Mouse (Mus musculus) cerebellum, adult 9-11 months (tissue): ENCODE measurements around the gene Pcdh17.
A peak's percentile ranks its signal among the peaks of the same experiment; 100 is the strongest.

Source experiments
- DNase-seq: peaks from one replicate; pipeline ENCODE4 v3.0.0; 2022

Gene Pcdh17

GRCm38 (mm10) chr14:84443288-84443686 is at the start of gene Pcdh17:
Pcdh17 (plus strand) TSS chr14:84443563.
- DNase-seq, result peak; percentile 84

DNA sequence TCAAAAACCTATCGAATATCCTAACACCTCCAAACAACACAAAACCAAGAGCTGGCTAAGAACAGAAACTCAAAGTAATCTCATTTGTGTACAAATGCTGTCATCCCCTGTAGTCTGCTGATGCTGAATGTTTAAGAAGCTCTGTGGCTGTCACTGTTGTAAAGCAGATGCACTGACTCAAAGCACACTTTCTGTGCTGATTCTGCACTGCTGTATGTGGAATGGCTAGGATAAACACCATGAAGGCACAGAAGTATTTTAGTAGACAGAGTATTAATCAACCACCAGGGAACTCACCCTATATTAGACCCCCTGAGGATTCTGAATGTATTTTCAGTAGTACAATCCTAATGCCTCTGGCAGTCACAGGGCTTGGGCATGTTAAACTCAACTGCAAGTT is 46.2 kb upstream of the Pcdh17 start:
- no peak for DNase-seq

GRCm38 (mm10) chr14:84424736-84425135 is 18.6 kb upstream of the Pcdh17 start:
- no peak for DNase-seq

DNA sequence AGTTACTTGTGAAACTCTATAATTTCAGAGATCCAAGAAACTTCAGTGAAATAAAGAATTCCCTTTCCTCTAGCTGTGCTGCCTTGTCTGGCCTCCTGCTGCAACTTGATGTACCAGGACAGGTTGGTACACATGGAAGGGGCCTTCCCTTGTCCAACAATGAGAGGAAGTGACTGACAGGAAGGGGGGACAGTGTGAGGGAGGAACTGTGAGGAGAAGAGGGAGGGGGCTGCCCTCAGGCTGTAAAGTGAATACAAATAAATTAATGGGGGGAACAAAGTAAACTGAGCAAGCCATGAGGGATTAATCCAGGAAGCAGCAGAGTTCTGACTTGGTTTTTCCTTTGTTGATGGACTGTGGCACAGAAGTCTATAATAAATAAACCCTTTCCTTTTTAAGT is 16.7 kb upstream of the Pcdh17 start:
- DNase-seq, result no peak

DNA sequence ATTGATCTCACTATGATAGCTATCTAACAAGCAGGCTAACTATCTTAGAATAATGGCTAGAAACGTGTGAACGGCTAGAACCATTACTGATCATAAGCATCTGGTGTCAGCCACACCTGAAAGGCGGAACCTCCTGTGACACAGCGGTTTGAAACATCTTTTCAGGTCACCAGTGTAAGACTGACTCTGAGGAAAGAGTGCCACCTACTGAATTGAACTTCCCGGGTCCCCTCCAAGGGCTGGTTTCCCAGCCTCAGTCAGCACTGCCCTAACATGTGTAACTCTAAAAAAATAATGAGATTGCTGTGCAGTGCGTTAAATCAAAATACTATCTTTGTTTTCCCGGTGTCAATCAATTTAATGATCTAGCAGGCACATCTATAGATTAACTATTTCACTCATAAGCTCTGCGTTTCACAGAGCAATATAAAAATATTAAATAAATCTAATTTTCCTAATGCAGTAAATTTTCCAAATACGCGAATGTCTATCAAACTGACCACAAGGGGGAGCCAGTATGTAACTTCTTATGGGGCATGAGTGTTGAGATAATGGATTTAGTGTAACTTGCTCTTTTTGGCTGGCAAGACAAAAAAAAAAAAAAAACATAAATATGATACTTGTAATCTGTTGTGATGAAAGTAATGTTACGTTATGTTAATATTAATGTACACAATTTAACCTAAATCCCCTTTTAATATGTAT is 5.1 kb upstream of the Pcdh17 start:
- peak; percentile 1 for DNase-seq

DNA sequence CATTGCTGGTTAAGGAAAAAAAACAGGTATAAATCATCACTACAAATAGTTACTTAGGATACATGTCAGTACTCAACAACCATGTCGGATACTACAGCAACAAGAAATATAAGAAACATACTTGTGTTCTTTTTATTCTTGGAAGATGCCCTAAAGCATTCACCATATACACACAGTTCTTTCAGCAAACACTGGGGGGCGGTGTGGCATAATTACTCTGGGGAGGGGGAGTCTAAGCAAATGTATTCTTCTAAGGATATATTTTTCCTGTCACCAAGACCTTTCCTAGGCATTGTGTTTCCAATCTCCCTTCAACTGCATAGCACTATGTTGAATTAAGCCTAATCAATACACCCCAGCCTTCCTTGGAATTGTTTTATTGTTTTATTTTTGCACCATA is 2.5 kb upstream of the Pcdh17 start:
- no peak for DNase-seq

DNA sequence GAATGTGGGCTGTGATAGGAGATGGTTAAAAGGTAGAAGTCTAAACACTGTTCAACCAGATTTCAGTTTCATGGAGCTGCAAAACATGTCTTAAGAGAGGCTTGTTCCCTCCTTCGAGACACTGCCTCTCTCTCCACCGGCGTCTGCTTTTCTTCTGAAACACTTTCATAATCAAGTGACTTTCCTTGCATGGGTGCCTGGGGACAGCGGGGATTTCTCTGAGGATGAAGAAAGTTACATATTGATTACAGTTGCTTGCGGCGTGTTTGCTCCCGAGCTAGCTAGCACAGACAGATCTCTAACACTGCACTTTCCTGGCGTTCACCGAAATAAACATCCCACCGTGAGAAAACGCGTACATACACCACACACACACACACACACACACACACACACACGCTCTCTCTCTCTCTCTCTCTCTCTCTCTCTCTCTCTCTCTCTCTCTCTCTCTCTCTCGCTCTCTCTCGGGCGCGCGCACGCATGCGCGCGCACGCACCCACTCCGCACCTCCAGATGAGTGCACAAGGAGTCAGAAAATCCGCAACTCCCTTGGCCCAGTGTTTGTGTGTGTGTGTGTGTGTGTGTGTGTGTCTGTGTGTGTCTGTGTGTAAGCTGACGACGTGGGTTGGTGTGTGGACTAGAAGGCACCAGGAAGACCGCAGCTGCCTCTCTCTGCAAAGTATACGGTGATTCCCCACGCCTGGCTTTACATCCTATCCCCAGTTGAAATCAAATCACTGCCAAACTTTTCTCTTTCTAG is 655 bp upstream of the Pcdh17 start:
- DNase-seq, result peak; percentile 3

GRCm38 (mm10) chr14:84443761-84444160 is 398 bp downstream of the Pcdh17 start:
- no peak for DNase-seq

DNA sequence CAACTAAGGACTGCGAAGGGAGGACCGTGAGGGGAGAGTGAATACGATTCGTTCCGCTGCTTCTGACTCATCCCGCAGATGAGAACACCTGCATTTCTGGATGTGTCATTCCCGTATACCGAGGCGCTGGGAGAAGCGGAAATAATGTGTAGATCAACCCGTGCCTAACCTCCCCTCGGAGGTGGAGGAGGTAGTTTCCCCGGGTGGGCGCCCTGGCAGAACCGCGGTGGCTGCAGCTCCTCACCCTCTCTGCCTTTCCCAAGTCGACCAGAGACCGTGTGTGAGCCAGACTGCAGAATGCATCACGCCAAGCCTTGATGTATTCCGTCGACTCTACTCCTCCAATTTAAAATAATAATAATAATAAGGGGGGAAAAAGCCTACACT is 906 bp downstream of the Pcdh17 start:
- peak; percentile 7 for DNase-seq

- DNase-seq, result peak; percentile 6
Measured at GRCm38 (mm10) chr14:84444663-84445502, 1.5 kb downstream of the Pcdh17 start.

- DNase-seq, result peak; percentile 11
Measured at GRCm38 (mm10) chr14:84445503-84446410, 2.4 kb downstream of the Pcdh17 start.

- DNase-seq, result peak; percentile 1
Measured at GRCm38 (mm10) chr14:84446411-84446915, 3.1 kb downstream of the Pcdh17 start.

- peak; percentile 17 for DNase-seq
Measured at GRCm38 (mm10) chr14:84446941-84447641, 3.7 kb downstream of the Pcdh17 start.

DNA sequence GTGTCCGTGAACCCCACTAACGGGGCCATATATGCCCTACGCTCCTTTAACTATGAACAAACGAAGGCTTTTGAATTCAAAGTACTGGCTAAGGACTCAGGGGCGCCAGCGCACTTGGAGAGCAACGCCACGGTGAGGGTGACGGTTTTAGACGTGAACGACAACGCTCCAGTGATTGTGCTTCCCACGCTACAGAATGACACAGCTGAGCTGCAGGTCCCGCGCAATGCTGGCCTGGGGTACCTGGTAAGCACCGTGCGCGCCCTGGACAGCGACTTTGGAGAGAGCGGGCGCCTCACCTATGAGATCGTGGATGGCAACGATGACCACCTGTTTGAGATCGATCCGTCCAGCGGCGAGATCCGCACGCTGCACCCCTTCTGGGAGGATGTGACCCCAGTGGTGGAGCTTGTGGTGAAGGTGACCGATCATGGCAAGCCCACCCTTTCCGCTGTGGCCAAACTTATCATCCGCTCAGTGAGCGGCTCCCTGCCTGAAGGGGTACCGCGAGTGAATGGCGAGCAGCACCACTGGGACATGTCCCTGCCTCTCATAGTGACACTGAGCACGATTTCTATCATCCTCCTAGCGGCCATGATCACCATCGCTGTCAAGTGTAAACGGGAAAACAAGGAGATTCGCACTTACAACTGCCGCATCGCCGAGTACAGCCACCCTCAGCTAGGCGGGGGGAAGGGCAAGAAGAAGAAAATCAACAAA is 4.5 kb downstream of the Pcdh17 start:
- DNase-seq, result peak; percentile 5

GRCm38 (mm10) chr14:84448381-84448771 is 5.0 kb downstream of the Pcdh17 start:
- DNase-seq, result peak; percentile 1

DNA sequence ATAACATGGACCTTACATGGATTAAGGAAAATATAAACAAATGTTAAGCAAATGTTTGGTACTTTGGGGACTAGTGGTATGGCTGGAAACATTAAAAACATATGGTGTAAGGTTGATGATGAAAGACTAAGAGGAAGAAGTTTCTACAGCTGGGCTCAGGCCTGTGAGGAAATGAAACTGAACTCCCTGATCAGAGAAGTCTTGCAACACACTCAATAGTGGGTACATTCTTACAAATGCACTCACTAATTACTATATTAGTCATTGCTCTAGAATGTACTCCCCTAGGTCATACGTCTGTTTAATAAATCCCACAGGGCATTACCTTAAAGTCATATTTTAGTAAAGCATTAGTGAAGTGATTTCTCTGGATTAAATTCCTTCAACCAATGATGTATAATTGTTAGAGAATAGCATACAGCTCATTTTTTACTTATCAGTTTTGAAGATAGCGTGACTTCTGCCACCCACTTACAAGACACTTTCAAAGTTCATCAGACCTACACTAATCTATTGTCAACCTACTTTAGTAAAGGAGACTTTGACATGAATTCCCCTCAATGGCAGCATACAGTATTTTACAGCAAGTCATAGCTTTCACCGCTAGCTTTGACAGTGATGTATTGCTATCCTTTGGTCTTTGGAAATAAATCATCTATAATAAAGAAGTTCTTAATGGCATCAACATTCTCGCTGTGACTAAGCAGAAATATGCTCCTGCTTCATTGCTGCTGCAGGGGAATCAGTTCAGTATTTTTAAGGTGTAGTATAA is 10.9 kb downstream of the Pcdh17 start:
- no peak for DNase-seq

DNA sequence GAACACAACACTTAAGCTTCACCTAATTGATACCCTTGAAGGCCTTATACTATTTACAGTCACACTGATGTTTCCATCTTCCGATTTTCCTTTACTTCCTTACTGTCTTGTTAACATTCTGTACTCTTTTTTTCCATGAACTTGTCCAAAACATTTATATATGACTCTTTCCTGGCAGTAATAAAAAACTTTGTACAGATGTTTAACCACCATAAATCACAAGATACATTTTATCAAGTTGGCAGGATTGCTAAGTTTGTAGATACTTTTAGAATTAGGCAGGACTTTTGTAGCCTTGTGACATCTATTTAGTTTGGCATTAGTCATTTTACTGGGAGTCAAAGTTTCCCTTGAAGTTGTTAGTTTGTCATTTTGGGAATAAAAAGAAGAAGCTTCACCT is 32.1 kb downstream of the Pcdh17 start:
- DNase-seq, result no peak

GRCm38 (mm10) chr14:84476336-84476735 is 33.0 kb downstream of the Pcdh17 start:
- DNase-seq, result no peak

DNA sequence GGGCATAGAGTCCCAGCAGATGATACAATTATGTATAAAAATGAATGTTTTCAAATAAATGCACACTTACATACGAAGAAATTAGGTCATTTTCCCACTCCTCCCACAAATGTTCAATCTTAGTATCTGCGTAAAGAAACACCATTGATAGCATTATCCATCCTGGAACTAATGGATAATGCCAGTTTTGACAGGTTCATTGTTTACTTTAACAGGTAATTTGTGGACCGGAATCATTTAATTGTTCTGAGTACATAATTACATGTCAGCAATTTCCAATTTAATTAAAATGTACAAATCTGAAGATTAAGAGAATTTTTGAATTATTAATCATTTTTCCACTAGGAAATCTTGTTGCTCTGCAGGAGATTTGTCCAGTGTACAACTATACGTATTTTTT is 33.5 kb downstream of the Pcdh17 start:
- no peak for DNase-seq

GRCm38 (mm10) chr14:84477411-84477810 is 34.0 kb downstream of the Pcdh17 start:
- DNase-seq, result no peak
